Mouse (Mus musculus) kidney, adult 18-20 months (tissue): ENCODE measurements at regions not wholly inside any gene's neighbourhood (a gene's known extent, or its start where the extent isn't known, plus 50 kb on each side); places are given as distances from the start of the nearest gene placed in this dataset.

ENCODE experiments used
- DNase-seq: peaks from one replicate; pipeline ENCODE4 v3.0.0; 2021

DNA sequence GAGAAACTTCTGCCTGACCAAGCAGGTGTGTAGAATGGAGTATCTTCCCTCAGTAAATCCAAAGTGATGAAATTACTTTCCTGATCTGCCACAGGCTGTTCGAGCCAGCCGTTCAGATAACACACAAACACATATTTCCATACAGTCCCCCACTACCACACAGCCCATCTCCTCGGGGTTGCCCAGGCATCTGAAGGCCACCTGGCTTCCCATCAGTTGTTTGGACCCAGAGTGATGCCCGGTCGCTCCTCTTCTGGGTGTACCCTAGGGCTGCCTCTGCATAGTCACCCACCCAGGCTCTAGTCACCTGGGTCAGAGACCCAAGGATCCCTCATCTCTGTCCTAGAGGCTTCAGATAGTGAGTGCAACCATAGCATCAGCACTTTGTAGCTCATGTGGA, 107.9 kb downstream of the CK137956 start:
- DNase-seq: no peak

DNA sequence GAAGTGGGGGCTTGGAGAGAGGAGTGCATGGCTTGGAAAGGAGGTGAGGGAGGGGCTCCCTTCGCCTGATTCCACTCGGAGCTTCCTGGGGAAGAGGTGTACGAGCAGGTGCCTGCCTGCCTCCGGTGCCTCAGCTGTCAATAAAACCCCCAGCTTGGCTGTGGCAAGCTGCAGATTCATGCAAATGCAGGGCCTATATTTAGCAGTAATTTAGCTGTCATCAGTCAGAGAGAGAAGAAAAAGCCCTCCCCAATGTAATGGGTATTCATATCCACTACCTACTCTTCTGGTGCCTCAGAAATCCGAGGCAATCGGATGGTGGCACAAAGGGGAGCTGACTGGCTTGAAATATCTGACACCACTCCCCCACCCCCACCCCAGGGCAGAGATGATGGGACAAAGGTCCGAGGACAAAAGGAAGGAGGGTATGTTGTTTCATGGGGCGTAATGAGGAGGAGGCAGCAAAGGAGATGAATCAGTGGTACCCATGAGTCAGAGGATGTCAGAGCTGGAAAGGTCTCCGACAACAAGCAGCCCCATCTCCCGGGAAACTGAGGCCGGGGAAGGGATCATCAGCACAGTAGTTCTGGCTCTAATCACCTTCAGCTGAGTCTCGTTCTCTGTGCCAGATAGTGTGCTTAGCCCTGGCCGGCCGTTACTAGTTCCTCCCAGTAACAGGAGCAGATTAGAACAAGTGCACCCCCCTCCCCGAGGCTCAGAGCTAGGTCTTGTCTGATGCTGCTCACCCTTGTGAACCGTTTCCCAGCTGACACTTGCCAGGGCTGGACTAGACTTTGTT, 109.2 kb downstream of the CK137956 start:
- DNase-seq: no peak

DNA sequence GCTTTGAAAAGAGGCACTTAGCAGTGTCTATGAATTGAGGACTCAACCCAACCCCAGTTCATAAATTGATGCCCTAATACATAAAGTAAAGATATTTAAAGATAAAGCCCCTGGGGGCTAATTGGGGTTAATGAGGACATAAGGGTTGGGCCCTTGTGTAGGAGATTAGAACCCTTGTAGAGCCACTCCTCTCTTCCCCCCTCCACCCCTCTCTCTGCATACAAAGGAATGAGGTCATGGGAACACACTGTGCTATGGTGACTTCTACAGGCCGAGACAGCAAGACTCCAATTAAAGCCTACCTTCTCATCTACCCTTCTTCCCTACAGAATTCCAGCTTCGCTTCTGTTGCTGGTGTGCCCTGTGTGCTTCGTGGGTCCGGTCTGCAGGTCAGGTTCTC, 110.5 kb downstream of the CK137956 start:
- DNase-seq: no peak

DNA sequence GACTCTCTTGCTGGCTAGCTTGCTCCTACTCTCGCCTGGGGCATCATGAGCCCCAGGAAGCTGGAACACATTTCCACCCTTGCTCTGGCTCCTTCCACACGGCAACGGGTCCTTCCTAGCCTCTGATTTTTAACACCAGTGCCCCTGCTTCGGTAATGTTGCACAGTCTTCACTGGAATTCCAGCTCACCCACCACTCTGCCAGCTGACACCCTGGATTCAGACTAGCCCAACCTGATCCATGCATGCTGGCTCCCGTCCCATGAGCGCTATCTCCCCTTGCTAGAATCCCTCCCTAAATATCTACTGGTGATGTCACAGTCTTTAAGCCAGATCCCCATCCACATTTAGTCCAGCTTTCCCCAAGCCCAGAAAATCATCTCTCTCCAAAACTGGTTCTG, 111.2 kb downstream of the CK137956 start:
- no peak for DNase-seq

DNA sequence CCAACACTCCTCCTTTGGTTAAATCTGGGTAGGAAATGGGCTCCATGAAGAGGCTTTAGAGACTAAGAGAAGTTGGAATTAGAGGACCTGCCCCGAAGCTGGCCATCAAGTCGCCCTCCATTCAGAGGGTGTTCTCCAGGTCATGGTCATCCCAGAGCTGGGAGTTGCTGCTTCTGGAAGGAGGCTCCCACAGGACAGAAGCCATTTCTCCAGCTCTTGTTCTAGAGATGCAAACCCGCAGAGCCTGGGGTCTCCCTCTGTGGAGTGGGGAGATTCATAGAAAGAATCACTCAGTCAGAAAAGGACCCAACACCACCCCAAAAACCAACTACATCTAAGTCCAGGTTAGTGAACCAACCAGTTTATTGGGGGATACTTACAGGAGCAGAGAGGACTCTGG, 112.2 kb downstream of the CK137956 start:
- no peak for DNase-seq

DNA sequence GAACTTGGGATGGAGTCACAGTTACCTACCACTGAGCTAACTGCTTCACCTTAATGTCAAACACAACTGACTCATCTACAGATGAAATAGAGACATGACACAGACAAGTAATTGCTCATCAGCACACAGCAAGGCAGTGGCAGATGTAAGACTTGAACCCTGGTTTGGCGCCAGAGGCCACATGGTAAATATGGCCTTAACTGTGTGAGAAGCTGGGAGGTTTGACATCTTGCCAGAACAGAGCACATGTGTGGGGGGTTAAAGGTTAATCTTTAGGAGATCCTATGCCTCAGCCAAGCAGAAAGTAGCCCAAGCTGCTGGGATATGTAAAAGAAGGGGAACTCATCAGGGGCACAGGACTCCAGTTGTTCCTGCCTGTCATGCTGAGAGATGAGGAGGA, 114.9 kb downstream of the CK137956 start:
- DNase-seq: no peak

DNA sequence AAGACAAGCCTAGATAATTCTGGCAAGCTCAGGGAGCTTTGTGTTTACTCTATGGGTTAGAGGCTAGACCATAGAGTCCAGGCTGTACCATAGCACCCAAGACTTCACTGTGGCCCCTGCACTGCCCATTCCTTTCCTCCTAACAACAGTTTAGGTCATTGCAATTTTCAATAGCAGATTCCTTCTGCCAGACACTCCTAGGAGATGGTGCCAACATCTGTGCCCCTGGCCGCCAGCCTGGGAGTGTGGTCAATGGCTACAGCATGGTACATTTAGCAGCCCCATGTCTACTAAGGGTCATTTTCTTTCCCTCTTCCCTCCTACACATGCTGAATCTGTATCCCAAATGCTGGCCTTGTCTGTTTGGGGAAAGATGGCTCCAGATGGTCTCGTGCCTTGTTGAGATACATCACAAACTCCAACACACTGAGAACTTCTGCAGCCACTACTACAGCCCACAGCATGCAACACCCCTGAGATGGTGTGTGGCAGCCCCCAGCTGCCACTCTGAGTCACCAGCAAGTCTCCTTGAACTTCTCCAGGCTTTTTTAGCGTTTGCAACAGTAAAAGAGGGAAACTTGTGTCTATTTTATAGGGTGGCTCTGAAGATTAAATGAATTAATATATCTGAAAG, 115.9 kb downstream of the CK137956 start:
- DNase-seq: no peak

DNA sequence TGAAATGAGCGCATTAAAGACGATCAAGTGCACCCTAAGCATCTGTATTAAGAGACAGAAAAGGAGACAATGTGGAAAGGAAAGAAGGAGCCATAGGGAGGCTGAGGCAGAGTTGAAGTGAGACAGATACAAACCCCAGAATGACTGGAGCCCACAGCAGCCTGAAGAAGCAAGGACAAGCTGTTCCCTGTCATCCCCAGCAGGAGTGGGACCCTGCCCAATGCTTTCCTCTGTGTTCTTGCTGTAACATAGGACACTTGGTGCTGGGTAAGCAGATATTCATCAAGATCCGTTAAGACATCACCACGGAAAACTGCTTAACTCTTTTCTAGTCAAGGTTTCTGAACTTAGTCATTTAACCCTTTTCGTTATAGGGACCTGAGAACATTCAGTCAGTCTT, 121.4 kb downstream of the CK137956 start:
- DNase-seq: no peak

DNA sequence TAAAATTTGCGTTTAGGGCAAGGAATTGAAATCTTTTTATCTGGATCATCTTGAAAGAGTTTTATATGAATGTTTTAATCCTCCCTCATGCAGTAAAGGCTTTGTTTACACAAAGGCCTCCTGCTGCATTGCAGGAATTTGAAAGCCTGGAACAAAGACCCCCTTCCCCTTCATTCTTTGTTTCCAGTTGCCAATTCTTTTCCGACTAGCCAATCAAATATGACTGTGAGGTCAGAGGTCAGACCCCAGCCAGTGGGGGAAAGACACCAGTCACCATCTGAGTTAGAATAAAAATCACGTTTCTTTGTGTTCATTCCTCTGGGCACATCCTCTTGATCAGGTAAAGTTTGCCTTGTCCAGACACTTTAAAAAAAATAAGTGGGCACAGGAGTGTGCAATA, 124.4 kb downstream of the CK137956 start:
- DNase-seq: no peak

DNA sequence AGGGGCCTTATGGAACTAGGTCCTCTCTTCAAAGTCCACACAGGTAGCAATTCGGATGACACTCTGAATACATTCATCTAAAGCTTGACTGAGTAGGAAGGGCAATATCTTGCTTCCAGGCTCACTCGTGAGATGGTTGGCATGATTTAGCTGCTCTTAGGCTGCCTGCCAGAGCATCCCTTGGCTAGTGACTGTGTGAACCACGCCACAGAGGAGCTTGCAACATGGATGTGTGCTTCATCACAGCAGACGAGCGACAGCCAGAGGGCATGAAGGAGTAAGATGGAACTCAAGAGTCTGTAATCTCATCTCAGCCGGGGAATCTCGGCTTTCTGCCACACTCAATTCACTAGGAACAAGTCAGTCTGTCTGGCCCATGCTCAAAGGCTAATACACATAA, 127.3 kb downstream of the CK137956 start:
- DNase-seq: no peak

DNA sequence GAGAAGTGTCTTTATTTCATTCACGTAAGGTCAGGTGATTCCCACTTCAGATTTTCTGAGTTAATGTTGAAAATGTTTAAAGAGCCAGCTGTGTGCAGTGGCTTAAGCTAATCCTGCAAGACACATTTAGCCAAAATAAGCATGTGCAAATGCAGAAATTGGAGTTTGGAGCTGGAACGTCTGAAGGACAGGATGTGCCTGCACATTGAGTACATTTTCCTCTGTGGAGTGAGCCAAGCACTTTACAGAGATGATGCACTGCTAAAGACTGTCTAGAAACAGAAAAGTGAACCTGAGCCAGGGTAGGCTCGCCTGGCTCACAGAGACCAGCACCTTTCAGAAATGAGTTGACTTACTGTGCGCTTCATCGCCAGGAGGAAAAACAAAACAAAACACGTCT, 137.1 kb downstream of the CK137956 start:
- no peak for DNase-seq

DNA sequence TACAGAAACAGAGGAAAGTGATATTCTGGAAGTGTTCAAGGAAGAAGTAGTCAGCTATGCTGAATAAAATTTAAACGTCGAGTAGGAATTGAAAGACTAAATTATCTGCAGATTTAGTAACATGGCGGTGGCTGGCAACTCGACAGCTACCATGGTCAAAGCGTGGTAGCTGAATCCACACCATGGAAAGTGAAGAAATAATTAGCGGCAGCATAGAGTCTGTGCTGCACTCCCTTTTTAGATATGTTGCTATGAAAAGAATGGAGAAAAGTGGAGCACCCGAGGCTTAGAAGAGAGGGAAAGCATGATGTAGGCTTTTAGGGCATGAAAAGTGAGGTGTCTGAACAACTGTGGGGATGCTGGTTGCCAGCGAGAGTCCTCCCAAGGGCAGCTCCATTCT, 143.8 kb downstream of the CK137956 start:
- DNase-seq: no peak

DNA sequence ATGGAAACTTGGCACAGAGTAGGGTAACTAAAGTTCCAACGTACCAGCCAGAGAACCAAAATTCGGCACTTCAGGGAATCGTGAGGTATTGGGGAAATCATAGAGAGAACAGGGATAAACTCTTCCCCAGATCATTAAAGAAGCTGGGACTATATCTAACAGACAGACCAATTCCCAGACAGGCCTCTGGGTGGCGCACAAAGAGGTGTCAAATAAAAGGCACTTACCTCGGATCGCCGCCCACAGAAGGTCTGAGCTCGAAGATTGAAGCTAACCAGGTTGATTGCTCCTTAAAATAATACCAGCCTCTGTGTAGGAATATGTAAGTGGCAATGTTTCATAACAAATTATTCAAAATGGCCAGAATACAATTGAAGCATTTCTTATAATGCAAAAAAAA, 151.2 kb downstream of the CK137956 start:
- no peak for DNase-seq

DNA sequence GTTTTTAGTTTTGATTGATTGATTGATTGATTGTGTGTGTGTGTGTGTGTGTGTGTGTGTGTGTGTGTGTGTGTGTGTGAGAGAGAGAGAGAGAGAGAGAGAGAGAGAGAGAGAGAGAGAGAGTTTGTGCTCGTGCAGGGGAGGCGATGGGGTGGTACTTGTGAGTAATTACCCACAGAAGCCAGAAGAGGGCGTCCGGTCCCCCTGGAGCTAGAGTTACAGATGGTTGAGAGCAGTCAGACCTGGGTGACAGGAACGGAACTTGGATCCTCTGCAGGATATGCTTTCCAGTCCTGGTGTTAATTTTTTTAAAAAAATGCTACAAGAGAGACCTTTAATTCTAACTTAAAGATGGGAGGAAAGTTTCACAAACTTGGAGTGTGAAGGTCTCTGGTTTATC, 151.7 kb downstream of the CK137956 start:
- DNase-seq: no peak

DNA sequence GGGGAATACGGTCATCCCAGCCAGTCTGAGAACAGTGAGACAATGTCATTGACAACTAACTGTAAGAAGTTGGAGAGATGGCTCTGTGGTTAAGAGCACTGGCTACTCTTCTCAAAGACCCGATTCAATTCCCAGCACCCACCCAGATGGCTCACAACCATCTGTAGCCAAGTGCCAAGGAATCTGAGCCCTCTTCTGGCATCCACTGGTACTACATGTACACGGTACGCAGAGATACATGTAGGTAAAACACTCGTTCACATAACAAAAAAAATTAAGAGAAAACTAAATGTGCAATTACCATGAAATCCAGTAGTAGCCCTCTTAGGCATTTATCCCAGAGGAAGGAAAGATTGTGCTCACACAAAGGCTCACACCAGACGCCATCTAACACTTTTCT, 156.1 kb downstream of the CK137956 start:
- no peak for DNase-seq

DNA sequence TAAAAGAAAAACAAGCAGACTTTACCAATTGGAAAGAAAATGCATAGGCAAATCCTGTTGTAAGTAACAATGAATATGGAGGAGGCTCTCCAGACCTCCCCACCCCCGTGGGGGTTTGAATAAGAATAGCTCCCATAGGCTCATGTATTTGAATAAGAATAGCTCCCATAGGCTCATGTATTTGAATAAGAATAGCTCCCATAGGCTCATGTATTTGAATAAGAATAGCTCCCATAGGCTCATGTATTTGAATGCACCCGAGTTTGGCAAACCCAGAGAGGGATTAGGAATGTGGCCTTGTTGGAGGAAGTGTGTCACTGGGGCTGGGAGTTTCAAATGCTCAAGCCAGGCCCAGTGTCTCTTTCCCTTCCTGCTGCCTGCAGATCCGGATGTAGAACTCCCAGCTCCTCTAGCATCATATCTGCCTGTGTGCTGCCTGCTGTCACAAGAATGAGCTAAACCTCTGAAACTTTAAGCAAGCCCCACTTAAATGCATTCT, 158.7 kb downstream of the CK137956 start:
- DNase-seq: no peak

DNA sequence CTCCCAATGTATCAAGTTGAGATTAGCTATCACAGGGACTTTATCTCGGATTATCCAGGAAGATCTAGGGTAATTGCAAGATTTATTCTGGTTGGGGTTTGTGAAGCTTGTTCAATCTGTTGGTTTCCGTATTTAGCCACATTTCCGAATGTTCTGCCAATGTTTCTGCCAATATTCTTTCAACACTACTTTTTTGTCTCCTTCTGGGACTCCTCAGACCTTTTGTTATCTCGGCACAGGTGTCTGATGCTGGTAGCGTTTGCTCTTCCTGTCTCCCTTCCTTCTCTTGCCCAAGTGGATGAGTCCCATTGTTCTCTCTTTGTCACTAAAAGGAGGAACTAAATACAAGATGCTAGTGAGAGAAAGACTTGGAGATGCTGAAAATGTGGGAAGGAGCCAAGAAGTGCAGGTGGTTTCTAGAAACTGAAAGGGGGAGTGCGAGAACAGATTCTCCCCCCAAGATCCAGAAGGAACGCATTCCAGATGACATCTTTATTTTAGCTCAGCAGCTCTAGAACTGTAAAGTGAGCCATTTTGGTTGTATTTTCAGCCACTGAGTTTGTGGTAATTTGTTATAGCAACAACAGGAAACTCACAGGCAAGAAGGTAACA, 159.7 kb downstream of the CK137956 start:
- DNase-seq: no peak

DNA sequence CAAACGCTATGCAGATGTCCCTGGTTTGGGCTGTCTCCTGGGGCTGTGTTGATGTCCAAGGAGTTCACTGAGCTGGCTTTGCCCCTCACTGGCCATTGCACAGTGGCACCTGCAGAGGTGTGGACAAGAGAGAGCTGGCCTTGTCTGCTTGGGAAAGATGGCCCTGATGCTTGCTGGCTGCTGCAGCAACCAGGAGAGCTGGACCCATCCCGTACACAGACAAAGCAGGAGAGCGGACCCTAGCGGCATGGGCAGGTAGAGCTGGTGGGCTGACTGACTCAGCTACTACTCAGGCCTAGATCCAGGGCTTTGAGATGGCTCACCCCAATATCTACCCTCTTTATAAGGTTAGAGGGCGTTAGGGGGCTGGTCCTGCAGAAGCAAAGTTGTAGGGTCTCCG, 161.7 kb downstream of the CK137956 start:
- no peak for DNase-seq

DNA sequence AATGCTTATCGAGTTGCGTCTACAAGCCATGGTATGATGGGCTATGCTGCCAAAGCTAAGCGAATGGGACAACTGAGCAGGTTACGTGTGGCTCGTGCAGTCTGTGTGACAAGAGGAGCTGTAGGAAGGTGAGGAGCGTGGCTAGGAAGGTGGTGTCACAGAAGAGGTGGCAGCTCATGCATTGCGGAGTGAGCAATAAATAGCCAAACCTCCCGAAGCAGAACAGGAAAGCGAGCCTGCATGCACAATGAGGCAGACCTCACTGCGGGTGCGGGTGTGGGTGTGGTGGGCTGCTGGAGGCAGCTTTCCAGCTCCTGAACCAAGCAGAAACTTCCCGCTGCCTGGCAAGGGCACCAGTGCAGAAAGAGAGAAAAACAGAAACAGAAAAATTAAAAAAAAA, 181.5 kb downstream of the CK137956 start:
- DNase-seq: no peak

DNA sequence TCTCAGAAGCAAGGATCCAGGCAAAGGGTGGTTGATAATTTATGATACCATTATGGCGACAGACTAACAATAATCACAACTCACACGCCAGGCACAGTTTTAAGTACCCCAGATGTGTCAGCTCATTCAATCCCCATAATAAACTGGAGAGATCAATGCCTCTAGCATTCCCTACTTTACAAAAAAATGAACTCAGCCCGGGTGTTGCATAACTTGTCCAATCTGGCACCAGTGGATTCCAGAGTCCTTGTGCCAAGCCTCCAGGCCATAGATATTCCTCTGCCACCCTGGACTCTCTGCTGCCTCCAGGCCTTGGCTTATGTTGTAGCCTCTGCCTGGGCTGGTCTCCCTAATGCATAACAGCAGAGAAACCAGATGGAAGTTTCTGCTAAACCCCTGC, 185.0 kb downstream of the CK137956 start:
- no peak for DNase-seq

DNA sequence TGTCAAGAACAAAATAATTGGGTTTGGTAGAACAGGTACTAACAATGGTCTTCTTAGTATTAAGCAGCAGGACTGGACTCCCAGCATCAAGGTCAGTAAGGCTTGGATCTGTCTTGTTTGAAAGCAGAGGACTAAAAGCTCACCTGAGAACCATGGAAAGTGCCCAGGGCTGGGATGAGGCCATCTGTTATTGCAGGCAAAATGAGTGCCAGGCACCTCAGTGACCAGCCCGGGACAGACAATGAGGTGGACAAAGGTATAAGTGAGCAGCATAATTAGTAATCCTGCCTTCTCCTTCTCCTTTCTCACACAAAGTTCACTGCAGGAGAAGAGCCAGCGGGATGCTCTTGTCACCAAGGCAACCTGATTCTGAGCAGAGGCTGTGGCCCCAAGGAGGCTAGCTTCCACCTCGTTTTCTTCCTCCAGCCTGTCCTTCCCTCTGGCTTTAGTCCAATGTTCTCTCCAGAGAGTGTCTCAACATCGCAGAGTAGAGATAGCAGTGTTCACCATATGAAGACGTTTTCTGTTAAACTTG, 198.7 kb downstream of the CK137956 start:
- DNase-seq: no peak

DNA sequence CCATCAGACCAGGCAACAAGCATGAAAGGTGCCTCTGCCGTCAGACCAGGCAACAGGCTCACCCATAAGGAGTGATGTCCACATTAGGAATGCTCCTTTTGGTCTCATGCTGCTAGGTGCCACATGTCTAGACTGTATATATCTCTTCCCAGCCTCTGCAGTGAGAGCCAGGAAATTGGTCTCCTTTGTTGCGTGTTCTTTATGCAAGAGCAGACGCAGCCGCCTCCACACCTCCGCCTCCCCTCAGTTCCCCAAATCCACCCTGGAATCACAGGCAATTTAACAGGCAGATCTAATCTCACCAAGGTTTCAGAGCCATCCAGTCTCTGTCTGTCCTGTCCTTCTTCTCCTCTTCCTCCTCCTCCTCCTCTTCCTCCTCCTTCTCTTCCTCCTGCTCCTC, 207.0 kb downstream of the CK137956 start:
- no peak for DNase-seq

DNA sequence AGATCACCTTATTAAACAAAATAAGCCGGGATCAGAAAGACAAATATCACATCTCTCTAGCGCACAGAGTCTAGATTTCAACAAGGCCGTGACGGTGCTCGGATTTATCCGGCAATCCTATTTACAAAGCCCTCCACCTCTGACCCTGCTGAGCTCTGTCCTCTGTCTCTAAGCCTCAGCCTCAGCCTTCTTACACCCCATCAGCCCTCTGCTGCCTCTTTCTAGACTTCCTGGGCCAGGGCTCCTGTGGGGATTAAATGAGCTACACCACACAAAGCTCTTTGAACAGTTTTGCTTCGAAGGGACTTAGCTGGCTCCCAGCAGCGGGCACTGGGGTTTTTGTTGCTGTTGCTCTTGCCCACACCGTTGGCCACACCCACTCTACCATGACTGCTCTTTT, 211.8 kb downstream of the CK137956 start:
- DNase-seq: no peak

DNA sequence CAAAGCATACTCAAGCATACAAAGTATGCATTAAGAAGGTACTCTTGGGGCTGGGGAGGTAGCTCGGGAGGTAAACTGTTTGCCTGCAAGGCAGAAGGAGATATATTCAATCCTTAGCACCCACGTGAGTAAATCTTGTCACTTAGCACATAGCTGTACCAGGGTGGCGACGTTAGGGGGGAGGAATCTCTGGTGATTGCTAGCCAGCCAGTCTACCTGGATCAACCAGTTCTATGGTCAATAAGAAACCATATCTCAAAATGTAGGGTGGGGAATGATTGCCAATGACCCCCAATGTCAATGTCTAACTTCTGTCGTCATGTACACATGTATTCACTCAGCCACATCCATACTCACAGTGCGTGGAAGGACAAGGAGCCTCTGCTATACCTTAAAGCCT, 214.5 kb downstream of the CK137956 start:
- DNase-seq: no peak
